Mouse (Mus musculus) embryonic fibroblast, embryonic 13.5 days (primary cell): ENCODE results near the gene Sprr2i.

ENCODE experiments used
- CTCF ChIP-seq: IDR thresholded peaks from 2 replicates; pipeline ENCODE4 v1.5.1; 2011; ENCODE audit warnings: mild to moderate bottlenecking, control low read depth, low read length, moderate library complexity, borderline replicate concordance; ENCODE audit not compliant: insufficient read depth
- POLR2A ChIP-seq: IDR thresholded peaks from 2 replicates; pipeline ENCODE4 v1.6.1; 2011; ENCODE audit warnings: low read depth, mild to moderate bottlenecking, control low read depth, low read length, moderate library complexity

GRCm38 (mm10) chr3:92407691-92408090 lies at the start of gene Sprr2i:
- TF ChIP-seq POLR2A (no peak), CTCF (no peak)
